Mouse (Mus musculus): ENCODE measurements at regions not wholly inside any gene's neighbourhood (a gene's known extent, or its start where the extent isn't known, plus 50 kb on each side); places are given as distances from the start of the nearest gene placed in this dataset.

GRCm38 (mm10) chr4:125189971-125190370 is 62.3 kb upstream of the Zc3h12a start:
- TF ChIP-seq GATA1 (IDR thresholded peaks at IDR 0.05; ENCODE audit: borderline replicate concordance, low read length): no peak
- no peak for TF ChIP-seq FLI1 (IDR thresholded peaks at IDR 0.05; ENCODE audit: low read length)

Data from megakaryocyte, embryonic 14.5 days (primary cell).